Mouse (Mus musculus): Measurements from ENCODE around the gene Amotl1.

DNA sequence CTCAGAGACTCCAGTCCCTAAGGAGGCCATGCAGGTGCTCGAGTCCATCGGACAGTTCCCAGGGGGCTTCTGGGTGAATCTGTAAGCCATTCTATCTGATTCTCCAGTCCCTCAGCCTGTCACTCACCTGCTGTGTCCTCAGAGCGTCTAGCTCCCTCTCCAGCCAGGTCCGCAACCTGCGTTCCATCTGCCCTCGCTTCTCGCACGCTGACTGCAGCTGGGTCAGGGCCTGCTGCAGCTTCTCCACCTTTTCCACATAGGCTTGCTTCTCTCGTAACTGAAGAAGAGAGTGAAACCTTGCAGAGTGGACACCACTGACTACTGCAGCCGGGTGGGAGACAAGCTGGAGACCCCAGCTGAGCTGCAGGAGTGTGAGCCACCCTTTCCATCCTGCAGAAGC is 86.5 kb downstream of the Amotl1 start:
- TF ChIP-seq POLR2A (IDR thresholded peaks at IDR 0.05; ENCODE audit: low read depth, low read length): no peak
- no peak for TF ChIP-seq CTCF (conservative IDR thresholded peaks at IDR 0.05; ENCODE audit: insufficient read depth, insufficient read length, low read depth, low read length)

All from kidney, adult 2 months (tissue).